ENCODE assay signal across 8 mouse cellular contexts in genomic region chr4:44004126-44004525, GRCm38 (mm10). TPM values are rescaled to one million over a fixed set of nuclear protein-coding genes. Genes with fewer than 3 reads are reported as not detected.
A peak's percentile ranks its signal among the peaks of the same experiment; 100 is the strongest.
DNase-seq lines count a peak whose midpoint lies in the region; ATAC-seq and TF ChIP-seq lines count a peak whose summit lies in the region.

Gene Clta (plus strand): TSS chr4:44004452.

- peaks cover 0 to 15% of the 10 kb centered on the region in 2 experiments for H3K36me3 ChIP-seq in CH12.LX (replicated peaks in 1 of 2; ENCODE audit: control insufficient read depth in 1 of 2, insufficient read depth in 1 of 2, low read length in 1 of 2)
- peaks cover 0 to 10% of the 10 kb centered on the region in 2 experiments; a peak in 2 of 4 replicates for H3K36me3 ChIP-seq in MEL (ENCODE audit: control insufficient read depth in 1 of 2, insufficient read depth in 2 of 2, low read length in 2 of 2)
- peaks cover 31% of the 10 kb centered on the region for H3K36me3 ChIP-seq in erythroblast, embryonic 14.5 days (ENCODE audit: control insufficient read depth)
- H3K36me3 ChIP-seq in limb, embryonic 11.5 days (ENCODE audit: control insufficient read depth, insufficient read depth, low read length), result no peaks in the 10 kb centered on the region
- H3K36me3 ChIP-seq in neural tube, embryonic 14.5 days (ENCODE audit: control insufficient read depth, insufficient read depth, low read length), result no peaks in the 10 kb centered on the region

- ATAC-seq in limb, embryonic 11.5 days (ENCODE audit: insufficient number of reproducible peaks, low FRiP score, low TSS enrichment, low read depth), result no peak
- ATAC-seq in neural tube, embryonic 14.5 days (ENCODE audit: low read depth), result no peak

- H3K79me2 ChIP-seq in CH12.LX (replicated peaks; ENCODE audit: control insufficient read depth, extremely low read depth, insufficient read depth, poor library complexity, severe bottlenecking) (no peaks in the 10 kb centered on the region), MEL (ENCODE audit: control insufficient read depth, insufficient read depth, low read length, poor library complexity) (peaks cover 3% of the 10 kb centered on the region; the same call in 1 of the 2 replicates)

- H3K4me2 ChIP-seq in CH12.LX (ENCODE audit: insufficient read depth, low read depth, poor library complexity, severe bottlenecking), result peak within 1 kb of the TSS; percentile 61; the same call in 1 of the 2 replicates
- no peak within 1 kb of the TSS for H3K4me2 ChIP-seq in limb, embryonic 11.5 days (ENCODE audit: low read depth, severe bottlenecking)
- no peak within 1 kb of the TSS for H3K4me2 ChIP-seq in neural tube, embryonic 14.5 days (ENCODE audit: low read depth, low read length)

- H3K4me3 ChIP-seq in CH12.LX (replicated peaks in 1 of 3; ENCODE audit: low read depth in 2 of 3, low read length in 2 of 3, poor library complexity in 1 of 3), result peak within 1 kb of the TSS; percentile 55 to 59 (median 56)
- peak within 1 kb of the TSS; percentile 21 to 43 for H3K4me3 ChIP-seq in MEL (ENCODE audit: control insufficient read depth in 1 of 2, insufficient read depth in 1 of 2, low read depth in 2 of 2, low read length in 2 of 2)
- peak within 1 kb of the TSS; percentile 64 for H3K4me3 ChIP-seq in erythroblast, embryonic 14.5 days (replicated peaks)
- H3K4me3 ChIP-seq in limb, embryonic 11.5 days (ENCODE audit: low read depth, low read length), result no peak within 1 kb of the TSS
- no peak within 1 kb of the TSS for H3K4me3 ChIP-seq in neural tube, embryonic 14.5 days (ENCODE audit: low read depth, low read length)

- H3K27ac ChIP-seq in CH12.LX (ENCODE audit: insufficient read depth, low read depth) (no peak within 1 kb of the TSS), MEL (ENCODE audit: control insufficient read depth, low read depth, low read length) (peak within 1 kb of the TSS; percentile 97)
- H3K27ac ChIP-seq in limb, embryonic 11.5 days (replicated peaks; ENCODE audit: low read depth, low read length), result no peak within 1 kb of the TSS
- H3K27ac ChIP-seq in neural tube, embryonic 14.5 days (ENCODE audit: low read depth, low read length), result no peak within 1 kb of the TSS

- H3K9ac ChIP-seq in CH12.LX (ENCODE audit: insufficient read depth, low read depth), result peak within 1 kb of the TSS; percentile 37
- peak within 1 kb of the TSS; percentile 65 for H3K9ac ChIP-seq in MEL (ENCODE audit: control insufficient read depth, low read depth, low read length, poor library complexity, severe bottlenecking)
- no peak within 1 kb of the TSS for H3K9ac ChIP-seq in limb, embryonic 11.5 days (ENCODE audit: low read length)
- no peak within 1 kb of the TSS for H3K9ac ChIP-seq in neural tube, embryonic 14.5 days (replicated peaks; ENCODE audit: low read depth, low read length)

- dilution Hi-C loops in CH12.LX (cut with MboI; ENCODE audit: extremely low pct_ligation_motif_present, extremely low pct_unique_long_range_greater_than_20kb, low sequenced_read_pairs), result no loop called here

- 91% methylated on average over 5 of the region's 5 CpGs for WGBS in limb, embryonic 11.5 days
- 90% methylated on average over 5 of the region's 5 CpGs for WGBS in neural tube, embryonic 14.5 days

- in situ Hi-C loops in CH12.LX (cut with MboI; ENCODE audit: low pct_ligation_motif_present, low pct_unique_long_range_greater_than_20kb, low sequenced_read_pairs), result no loop called here

- intact Hi-C loops in heart, postnatal 10 days (cut with DNase I), result no loop called here

- TF ChIP-seq CTCF in CH12.LX (conservative IDR thresholded peaks at IDR 0.05 in 1 of 2, IDR thresholded peaks at IDR 0.05 in 1 of 2; ENCODE audit: low read depth in 2 of 2, low read length in 2 of 2), result no peak
- no peak for TF ChIP-seq CTCF in MEL (IDR thresholded peaks at IDR 0.05 in 2 of 3, conservative IDR thresholded peaks at IDR 0.05 in 1 of 3; ENCODE audit: control insufficient read depth in 1 of 3, insufficient read depth in 1 of 3, low read depth in 2 of 3, low read length in 3 of 3, poor library complexity in 1 of 3, severe bottlenecking in 1 of 3)

- no peaks in the 10 kb centered on the region for H3K9me3 ChIP-seq in CH12.LX (replicated peaks; ENCODE audit: low read length)
- no peaks in the 10 kb centered on the region for H3K9me3 ChIP-seq in MEL (replicated peaks; ENCODE audit: insufficient read depth, low read length)
- peaks cover 8% of the 10 kb centered on the region for H3K9me3 ChIP-seq in erythroblast, embryonic 14.5 days (ENCODE audit: control insufficient read depth, low read length)
- no peaks in the 10 kb centered on the region for H3K9me3 ChIP-seq in limb, embryonic 11.5 days (ENCODE audit: control insufficient read depth, low read length)
- H3K9me3 ChIP-seq in neural tube, embryonic 14.5 days (ENCODE audit: control insufficient read depth, low read length), result no peaks in the 10 kb centered on the region

- H3K4me1 ChIP-seq in CH12.LX (ENCODE audit: control insufficient read depth in 1 of 2, insufficient read depth in 2 of 2) (peaks cover 0 to 13% of the 10 kb centered on the region in 2 experiments; a peak in 2 of 4 replicates), MEL (ENCODE audit: control insufficient read depth in 1 of 2, insufficient read depth in 2 of 2, low read length in 2 of 2) (peaks cover 0 to 8% of the 10 kb centered on the region in 2 experiments; a peak in 2 of 4 replicates)
- peaks cover 33% of the 10 kb centered on the region for H3K4me1 ChIP-seq in erythroblast, embryonic 14.5 days (ENCODE audit: control insufficient read depth)
- H3K4me1 ChIP-seq in limb, embryonic 11.5 days (ENCODE audit: control insufficient read depth, insufficient read depth, low read length), result no peaks in the 10 kb centered on the region
- no peaks in the 10 kb centered on the region for H3K4me1 ChIP-seq in neural tube, embryonic 14.5 days (ENCODE audit: control insufficient read depth, insufficient read depth, low read length)

- H3K27me3 ChIP-seq in CH12.LX (replicated peaks) (no peaks in the 10 kb centered on the region), MEL (ENCODE audit: control insufficient read depth in 1 of 2, insufficient read depth in 2 of 2, low read length in 2 of 2) (no peaks in the 10 kb centered on the region)
- no peaks in the 10 kb centered on the region for H3K27me3 ChIP-seq in erythroblast, embryonic 14.5 days (ENCODE audit: control insufficient read depth)
- H3K27me3 ChIP-seq in limb, embryonic 11.5 days (ENCODE audit: control insufficient read depth, insufficient read depth, low read length), result no peaks in the 10 kb centered on the region
- H3K27me3 ChIP-seq in neural tube, embryonic 14.5 days (ENCODE audit: control insufficient read depth, insufficient read depth, low read length), result no peaks in the 10 kb centered on the region

- TF ChIP-seq POLR2A in CH12.LX (IDR thresholded peaks at IDR 0.05; ENCODE audit: low read depth, low read length) (no peak), MEL (IDR thresholded peaks at IDR 0.05; ENCODE audit: control insufficient read depth in 1 of 2, insufficient read depth in 1 of 2, low read depth in 1 of 2, low read length in 2 of 2, poor library complexity in 1 of 2) (peak; percentile 35 to 76; a peak in 3 of 4 replicates)

- TF ChIP-seq EP300 in CH12.LX (IDR thresholded peaks at IDR 0.05; ENCODE audit: low read length) (no peak), MEL (IDR thresholded peaks at IDR 0.05; ENCODE audit: low read depth in 1 of 2, low read length in 2 of 2) (peak; percentile 74 to 97)

- DNase-seq in CH12.LX (ENCODE audit: extremely low read depth) (no peak), MEL (ENCODE audit: low read depth, low spot score) (peak; percentile 95)
- DNase-seq in heart, postnatal 10 days, result no peak
- no peak for DNase-seq in limb, embryonic 11.5 days (ENCODE audit: low spot score)
- no peak for DNase-seq in cerebellum, adult 9-10 months
- no peak for DNase-seq in kidney, adult 8-10 months

- TF ChIP-seq RAD21 in CH12.LX (IDR thresholded peaks at IDR 0.05; ENCODE audit: low read depth, low read length) (no peak), MEL (IDR thresholded peaks at IDR 0.05; ENCODE audit: low read depth, low read length) (no peak)

TF ChIP-seq in CH12.LX, 34 proteins besides CTCF, POLR2A, EP300 and RAD21:
- no peak for TF ChIP-seq MEF2A (IDR thresholded peaks at IDR 0.05; ENCODE audit: borderline replicate concordance, low read depth, low read length)
- TF ChIP-seq SIN3A (IDR thresholded peaks at IDR 0.05; ENCODE audit: low read length), result no peak
- TF ChIP-seq ZMIZ1 (IDR thresholded peaks at IDR 0.05; ENCODE audit: low read depth, low read length), result no peak
- no peak for TF ChIP-seq RCOR1 (conservative IDR thresholded peaks at IDR 0.05; ENCODE audit: low read depth, low read length)

TF ChIP-seq in MEL, 35 proteins besides CTCF, POLR2A, EP300 and RAD21 (continues in another document):
- TF ChIP-seq TBP (IDR thresholded peaks at IDR 0.05; ENCODE audit: low read depth, low read length) (peak; percentile 85), NRF1 (IDR thresholded peaks at IDR 0.05; ENCODE audit: insufficient read depth, low read depth, low read length, poor library complexity, severe bottlenecking) (no peak), KAT2A (conservative IDR thresholded peaks at IDR 0.05; ENCODE audit: low read depth, low read length) (no peak), POLR2AphosphoS5 (IDR thresholded peaks at IDR 0.05; ENCODE audit: borderline replicate concordance, low read depth, low read length) (no peak), E2F4 (IDR thresholded peaks at IDR 0.05; ENCODE audit: borderline replicate concordance, low read depth, low read length) (no peak), BHLHE40 (IDR thresholded peaks at IDR 0.05; ENCODE audit: borderline replicate concordance, low read depth, low read length) (no peak), ZKSCAN1 (IDR thresholded peaks at IDR 0.05; ENCODE audit: low read depth, low read length) (no peak), MAZ (IDR thresholded peaks at IDR 0.05; ENCODE audit: low read depth, low read length) (no peak), UBTF (IDR thresholded peaks at IDR 0.05; ENCODE audit: borderline replicate concordance, insufficient read depth, low read depth, low read length) (no peak), MXI1 (IDR thresholded peaks at IDR 0.05; ENCODE audit: low read depth, low read length) (no peak), JUND (IDR thresholded peaks at IDR 0.05; ENCODE audit: low read depth, low read length) (no peak), SMC3 (IDR thresholded peaks at IDR 0.05; ENCODE audit: low read depth, low read length) (no peak)

RNA-seq across cellular contexts. Expression of gene Clta, which starts in this region (rescaled TPM):
- total RNA-seq in CH12.LX (2012; rRNA removed) (301 and 349 TPM in 2 replicates), CH12.LX (2014; rRNA removed) (450 and 454 TPM in 2 replicates), MEL (2012; rRNA removed) (426 and 451 TPM in 2 replicates)
- polyA plus RNA-seq in CH12.LX (2012; ENCODE audit: insufficient read length, low read depth) (454 and 493 TPM in 2 replicates), MEL (2012; ENCODE audit: insufficient read depth in 1 of 2, insufficient read length in 2 of 2, low read depth in 1 of 2, low replicate concordance in 2 of 2, missing spikeins in 1 of 2) (100 to 1,000 TPM in 1 of 2 experiments, not detected in 1; 589 TPM)
- 18.7 and 31.6 TPM in 2 replicates for polyA plus RNA-seq in erythroblast, embryonic 14.5 days (2012)
- total RNA-seq in heart, postnatal 10 days (2021), result 100 to 1,000 TPM; 101 to 104 TPM
- 251 and 264 TPM in 2 replicates for polyA plus RNA-seq in limb, embryonic 11.5 days (2014; fragmentation: Nextera tagmentation; extraction: Ambion mirVana)
- 349 and 356 TPM in 2 replicates for polyA plus RNA-seq in neural tube, embryonic 14.5 days (2014; fragmentation: Nextera tagmentation; extraction: Ambion mirVana)

Comparison
In these comparisons a context has a peak if more than half of its experiments do, and no peak if none do; other contexts are left out.
1. H3K4me3 ChIP-seq: peak in CH12.LX (3 of 3), MEL (2 of 2) and erythroblast, embryonic 14.5 days (single experiment); none in limb, embryonic 11.5 days (single experiment) and neural tube, embryonic 14.5 days (single experiment).
2. H3K9ac ChIP-seq: peak in CH12.LX (single experiment) and MEL (single experiment); none in limb, embryonic 11.5 days (single experiment) and neural tube, embryonic 14.5 days (single experiment).
3. Of the 35 proteins assayed by ChIP-seq in both MEL and CH12.LX: peak only in MEL: EP300, ETS1, MAX, POLR2A, SIN3A, TBP and 1 more; only in CH12.LX: none; in both: none; in neither: 28.